Mouse (Mus musculus) cerebellum, adult 2 months (tissue): ENCODE results near the gene Hamp.

Experiments used
- CTCF ChIP-seq: fragments of 200-500 bp; IDR thresholded peaks from 2 replicates; pipeline ENCODE4 v1.5.1; 2011; ENCODE audit warnings: low read depth, mild to moderate bottlenecking, control low read depth, low read length, moderate library complexity, borderline replicate concordance; ENCODE audit not compliant: insufficient read depth
- POLR2A ChIP-seq: fragments of 200-500 bp; IDR thresholded peaks from 2 replicates; pipeline ENCODE4 v1.6.1; 2011; ENCODE audit warnings: low read length, control low read depth, borderline replicate concordance; ENCODE audit not compliant: insufficient read depth

DNA sequence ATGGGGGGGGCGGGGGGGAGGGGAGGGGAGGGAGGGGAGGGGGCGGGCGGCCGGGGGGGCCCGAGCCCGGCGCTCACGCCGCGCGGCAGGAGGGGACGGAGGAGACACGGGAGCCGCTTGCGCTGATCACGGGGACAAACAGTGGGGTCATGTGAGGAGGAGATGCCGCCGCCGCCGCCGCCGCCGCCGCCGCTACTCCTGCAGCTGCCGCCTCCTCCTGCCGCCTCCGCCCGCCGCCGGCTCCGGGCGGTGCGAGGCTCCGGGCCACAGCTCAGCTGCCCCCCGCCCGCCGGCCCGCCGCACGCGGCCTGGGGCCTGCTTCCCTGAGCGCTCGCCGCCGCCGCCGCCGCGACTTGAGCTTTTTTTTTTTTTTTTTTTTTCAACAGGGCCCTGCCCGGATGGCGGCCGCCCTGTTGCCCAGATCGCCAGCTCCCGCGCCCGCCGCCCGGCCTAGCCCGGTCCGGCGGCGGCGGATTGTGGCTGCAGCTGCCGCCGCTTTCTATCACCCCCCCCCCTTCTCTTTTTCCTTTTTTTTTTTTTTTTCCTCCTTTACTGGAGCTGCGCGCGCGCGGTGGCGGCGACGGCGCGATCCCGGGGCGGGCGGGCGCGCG lies 13.0 kb upstream of the Hamp start, which contains the start of gene Usf2:
- TF ChIP-seq CTCF (no peak), POLR2A (no peak)
